Mouse (Mus musculus): Measurements from ENCODE around the gene Stk16.

DNA sequence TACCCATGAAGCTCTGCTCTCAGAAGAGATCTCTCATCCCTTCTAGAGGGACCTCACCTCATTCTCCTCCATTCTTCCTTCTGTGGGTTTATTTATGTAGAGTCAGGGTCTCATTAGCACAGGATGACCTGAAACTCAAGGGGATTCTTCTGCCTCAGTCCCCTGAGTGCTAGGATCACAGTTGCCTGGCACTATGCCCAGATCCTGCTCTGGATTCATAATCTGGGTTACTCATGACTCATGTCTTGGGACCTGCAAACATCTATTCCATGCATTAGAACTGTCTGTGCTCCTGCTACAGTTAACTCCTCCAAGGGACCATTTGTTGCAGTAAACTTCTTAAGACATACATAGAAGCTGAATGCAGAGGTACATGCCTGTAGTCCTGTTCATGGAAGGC is 50.6 kb downstream of the Stk16 start:
- TF ChIP-seq CTCF (IDR thresholded peaks at IDR 0.05), result no peak
- TF ChIP-seq EP300 (IDR thresholded peaks at IDR 0.05), result no peak

Data from lung, postnatal 0 days (tissue).